Mouse (Mus musculus) lung, adult 2 months (tissue): ENCODE results near the gene Hspa1b.

Source experiments
- CTCF ChIP-seq: fragments of 200-500 bp; IDR thresholded peaks from 2 replicates; pipeline ENCODE4 v1.5.1; 2011; ENCODE audit warnings: mild to moderate bottlenecking, low read length, control low read depth; ENCODE audit not compliant: insufficient read depth
- POLR2A ChIP-seq: fragments of 200-500 bp; IDR thresholded peaks from 2 replicates; pipeline ENCODE4 v1.6.1; 2011; ENCODE audit warnings: low read depth, mild to moderate bottlenecking, control low read depth, low read length, borderline replicate concordance; ENCODE audit errors: extremely low read depth

GRCm38 (mm10) chr17:34994751-34995150 lies 35.7 kb upstream of the Hspa1b start:
- no peak for TF ChIP-seq CTCF
- no peak for TF ChIP-seq POLR2A
